Mouse (Mus musculus): ENCODE results near the gene Crtac1.
A peak's percentile ranks its signal among the peaks of the same experiment; 100 is the strongest.

Gene Crtac1

GRCm38 (mm10) chr19:42425208-42425607 lies 6.4 kb downstream of the Crtac1 start:
- DNase-seq (ENCODE audit: low spot score): no peak

- no peak for DNase-seq (ENCODE audit: low spot score)
Observed at GRCm38 (mm10) chr19:42415042-42415441, 16.5 kb downstream of the Crtac1 start.

GRCm38 (mm10) chr19:42409856-42410255 lies 21.7 kb downstream of the Crtac1 start:
- DNase-seq (ENCODE audit: low spot score): no peak

GRCm38 (mm10) chr19:42409226-42409625 lies 22.4 kb downstream of the Crtac1 start:
- DNase-seq (ENCODE audit: low spot score): no peak

- no peak for DNase-seq (ENCODE audit: low spot score)
Observed at GRCm38 (mm10) chr19:42404364-42404763, 27.2 kb downstream of the Crtac1 start.

- DNase-seq (ENCODE audit: low spot score): no peak
Observed at GRCm38 (mm10) chr19:42399974-42400373, 31.6 kb downstream of the Crtac1 start.

GRCm38 (mm10) chr19:42397281-42397680 lies 34.3 kb downstream of the Crtac1 start:
- DNase-seq (ENCODE audit: low spot score): no peak

- no peak for DNase-seq (ENCODE audit: low spot score)
Observed at GRCm38 (mm10) chr19:42394848-42395534, 36.6 kb downstream of the Crtac1 start.

- no peak for DNase-seq (ENCODE audit: low spot score)
Observed at GRCm38 (mm10) chr19:42393920-42394319, 37.7 kb downstream of the Crtac1 start.

GRCm38 (mm10) chr19:42392094-42392493 lies 39.5 kb downstream of the Crtac1 start:
- no peak for DNase-seq (ENCODE audit: low spot score)

- no peak for DNase-seq (ENCODE audit: low spot score)
Observed at GRCm38 (mm10) chr19:42389574-42389973, 42.0 kb downstream of the Crtac1 start.

- DNase-seq (ENCODE audit: low spot score): no peak
Observed at GRCm38 (mm10) chr19:42384981-42385598, 46.5 kb downstream of the Crtac1 start.

GRCm38 (mm10) chr19:42380981-42381373 lies 50.6 kb downstream of the Crtac1 start:
- DNase-seq (ENCODE audit: low spot score): no peak

GRCm38 (mm10) chr19:42380321-42380980 lies 51.1 kb downstream of the Crtac1 start:
- DNase-seq (ENCODE audit: low spot score): no peak

- peak; percentile 57 for DNase-seq (ENCODE audit: low spot score)
Observed at GRCm38 (mm10) chr19:42379798-42380197, 51.8 kb downstream of the Crtac1 start.

- no peak for DNase-seq (ENCODE audit: low spot score)
Observed at GRCm38 (mm10) chr19:42377206-42377605, 54.4 kb downstream of the Crtac1 start.

GRCm38 (mm10) chr19:42363551-42363950 lies 68.0 kb downstream of the Crtac1 start:
- no peak for DNase-seq (ENCODE audit: low spot score)

- no peak for DNase-seq (ENCODE audit: low spot score)
Observed at GRCm38 (mm10) chr19:42358406-42358805, 73.2 kb downstream of the Crtac1 start.

- DNase-seq (ENCODE audit: low spot score): no peak
Observed at GRCm38 (mm10) chr19:42356854-42357253, 74.7 kb downstream of the Crtac1 start.

- DNase-seq (ENCODE audit: low spot score): no peak
Observed at GRCm38 (mm10) chr19:42355476-42355875, 76.1 kb downstream of the Crtac1 start.

GRCm38 (mm10) chr19:42341183-42341582 lies 90.4 kb downstream of the Crtac1 start:
- DNase-seq (ENCODE audit: low spot score): no peak

- DNase-seq (ENCODE audit: low spot score): no peak
Observed at GRCm38 (mm10) chr19:42332081-42332736, 99.4 kb downstream of the Crtac1 start.

GRCm38 (mm10) chr19:42331446-42331845 lies 100.1 kb downstream of the Crtac1 start:
- no peak for DNase-seq (ENCODE audit: low spot score)

All from left cerebral cortex, adult 11 months (tissue).